Mouse (Mus musculus): ENCODE measurements around the gene Rnf182. TPM values are rescaled to one million over a fixed set of nuclear protein-coding genes. Genes with fewer than 3 reads are reported as not detected.

Rnf182 gene
- polyA plus RNA-seq, 1 experiment = 0.03 TPM

DNA sequence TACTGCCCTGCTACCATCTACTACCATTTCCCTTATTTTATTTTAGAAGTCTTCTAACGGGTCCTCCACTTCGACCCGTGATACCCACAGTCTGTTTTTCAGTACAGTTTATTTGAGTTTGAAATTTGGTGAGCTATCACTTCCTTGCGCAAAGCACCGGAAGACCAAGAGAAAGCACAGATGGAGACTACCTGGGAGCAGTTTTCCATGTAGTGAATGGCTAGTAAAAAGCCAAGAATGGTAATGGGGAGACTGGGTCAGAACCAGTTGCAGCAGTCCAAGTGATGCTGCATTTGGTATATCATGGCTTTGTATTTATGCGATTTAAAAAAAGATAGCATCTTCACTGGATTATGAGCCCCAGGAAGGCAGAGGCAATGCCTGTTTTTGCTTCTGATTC is 15.8 kb downstream of the Rnf182 start:
- H3K4me3 ChIP-seq (ENCODE audit: low read depth, low read length) = no peak overlapping the region
- H3K36me3 ChIP-seq (ENCODE audit: control insufficient read depth, insufficient read depth, low read length) = no peaks in the 10 kb centered on the region
- H3K27me3 ChIP-seq (ENCODE audit: control insufficient read depth, insufficient read depth, low read length) = no peaks in the 10 kb centered on the region
- no peaks in the 10 kb centered on the region for H3K4me1 ChIP-seq (ENCODE audit: control insufficient read depth, insufficient read depth, insufficient read length, low read length)
- no peak overlapping the region for H3K27ac ChIP-seq (ENCODE audit: insufficient read depth, low read depth, low read length)
- 92% methylated on average over 6 of the region's 6 CpGs for WGBS
- TF ChIP-seq POLR2A (IDR thresholded peaks at IDR 0.05; ENCODE audit: low read depth, low read length) = no peak
- no peak for TF ChIP-seq CTCF (IDR thresholded peaks at IDR 0.05; ENCODE audit: extremely low read depth, insufficient read length, insufficient replicate concordance, low read depth, low read length)

- H3K27ac ChIP-seq (ENCODE audit: insufficient read depth, low read depth, low read length) = no peak overlapping the region
- H3K27me3 ChIP-seq (ENCODE audit: control insufficient read depth, insufficient read depth, low read length) = no peaks in the 10 kb centered on the region
- H3K4me1 ChIP-seq (ENCODE audit: control insufficient read depth, insufficient read depth, insufficient read length, low read length) = no peaks in the 10 kb centered on the region
- TF ChIP-seq POLR2A (IDR thresholded peaks at IDR 0.05; ENCODE audit: low read depth, low read length) (no peak), CTCF (IDR thresholded peaks at IDR 0.05; ENCODE audit: extremely low read depth, insufficient read length, insufficient replicate concordance, low read depth, low read length) (no peak)
- H3K4me3 ChIP-seq (ENCODE audit: low read depth, low read length) = no peak overlapping the region
- WGBS = 79% methylated on average over 4 of the region's 4 CpGs
- H3K36me3 ChIP-seq (ENCODE audit: control insufficient read depth, insufficient read depth, low read length) = no peaks in the 10 kb centered on the region
Measured at GRCm38 (mm10) chr13:43633024-43633423, 17.5 kb downstream of the Rnf182 start.

- Histone ChIP-seq H3K27me3 (ENCODE audit: control insufficient read depth, insufficient read depth, low read length) (no peaks in the 10 kb centered on the region), H3K4me1 (ENCODE audit: control insufficient read depth, insufficient read depth, insufficient read length, low read length) (no peaks in the 10 kb centered on the region), H3K27ac (ENCODE audit: insufficient read depth, low read depth, low read length) (no peak overlapping the region), H3K4me3 (ENCODE audit: low read depth, low read length) (no peak overlapping the region), H3K36me3 (ENCODE audit: control insufficient read depth, insufficient read depth, low read length) (no peaks in the 10 kb centered on the region)
- 84% methylated on average over 7 of the region's 7 CpGs for WGBS
- TF ChIP-seq CTCF (IDR thresholded peaks at IDR 0.05; ENCODE audit: extremely low read depth, insufficient read length, insufficient replicate concordance, low read depth, low read length) = no peak
- TF ChIP-seq POLR2A (IDR thresholded peaks at IDR 0.05; ENCODE audit: low read depth, low read length) = no peak
Measured at GRCm38 (mm10) chr13:43637720-43638119, 22.2 kb downstream of the Rnf182 start.

- H3K4me3 ChIP-seq (ENCODE audit: low read depth, low read length) = no peak overlapping the region
- no peaks in the 10 kb centered on the region for H3K4me1 ChIP-seq (ENCODE audit: control insufficient read depth, insufficient read depth, insufficient read length, low read length)
- no peak for TF ChIP-seq CTCF (IDR thresholded peaks at IDR 0.05; ENCODE audit: extremely low read depth, insufficient read length, insufficient replicate concordance, low read depth, low read length)
- no peak for TF ChIP-seq POLR2A (IDR thresholded peaks at IDR 0.05; ENCODE audit: low read depth, low read length)
- 35% methylated on average over 1 of the region's 1 CpGs for WGBS
- no peaks in the 10 kb centered on the region for H3K36me3 ChIP-seq (ENCODE audit: control insufficient read depth, insufficient read depth, low read length)
- no peaks in the 10 kb centered on the region for H3K27me3 ChIP-seq (ENCODE audit: control insufficient read depth, insufficient read depth, low read length)
- H3K27ac ChIP-seq (ENCODE audit: insufficient read depth, low read depth, low read length) = no peak overlapping the region
Measured at GRCm38 (mm10) chr13:43644991-43645390, 29.5 kb downstream of the Rnf182 start.

GRCm38 (mm10) chr13:43648556-43648955 is 33.0 kb downstream of the Rnf182 start:
- Histone ChIP-seq H3K36me3 (ENCODE audit: control insufficient read depth, insufficient read depth, low read length) (no peaks in the 10 kb centered on the region), H3K4me1 (ENCODE audit: control insufficient read depth, insufficient read depth, insufficient read length, low read length) (no peaks in the 10 kb centered on the region), H3K27ac (ENCODE audit: insufficient read depth, low read depth, low read length) (no peak overlapping the region), H3K27me3 (ENCODE audit: control insufficient read depth, insufficient read depth, low read length) (no peaks in the 10 kb centered on the region), H3K4me3 (ENCODE audit: low read depth, low read length) (no peak overlapping the region)
- WGBS = 80% methylated on average over 6 of the region's 6 CpGs
- TF ChIP-seq CTCF (IDR thresholded peaks at IDR 0.05; ENCODE audit: extremely low read depth, insufficient read length, insufficient replicate concordance, low read depth, low read length) (no peak), POLR2A (IDR thresholded peaks at IDR 0.05; ENCODE audit: low read depth, low read length) (no peak)

DNA sequence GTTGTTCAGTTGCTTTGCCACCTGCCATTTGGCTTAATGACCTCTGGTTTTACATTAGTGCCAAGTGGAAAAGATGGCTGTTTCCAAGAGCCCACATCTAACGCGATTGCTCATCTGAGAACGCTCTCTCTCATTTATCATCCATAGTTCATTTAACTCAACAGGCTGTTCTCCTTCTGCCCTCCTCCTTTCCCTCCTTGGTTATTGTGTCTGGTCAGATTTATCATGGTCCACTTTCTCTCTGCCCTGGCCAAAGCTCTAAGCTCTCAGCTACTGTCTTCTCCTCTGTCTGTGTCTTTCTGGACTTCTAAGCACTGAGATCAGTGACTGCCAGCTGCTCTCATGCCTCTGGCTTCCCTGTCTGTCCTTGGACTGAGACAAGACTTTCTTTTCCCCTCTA is 35.8 kb downstream of the Rnf182 start:
- no peaks in the 10 kb centered on the region for H3K36me3 ChIP-seq (ENCODE audit: control insufficient read depth, insufficient read depth, low read length)
- H3K27me3 ChIP-seq (ENCODE audit: control insufficient read depth, insufficient read depth, low read length) = no peaks in the 10 kb centered on the region
- H3K4me3 ChIP-seq (ENCODE audit: low read depth, low read length) = no peak overlapping the region
- TF ChIP-seq CTCF (IDR thresholded peaks at IDR 0.05; ENCODE audit: extremely low read depth, insufficient read length, insufficient replicate concordance, low read depth, low read length) = no peak
- TF ChIP-seq POLR2A (IDR thresholded peaks at IDR 0.05; ENCODE audit: low read depth, low read length) = no peak
- H3K4me1 ChIP-seq (ENCODE audit: control insufficient read depth, insufficient read depth, insufficient read length, low read length) = no peaks in the 10 kb centered on the region
- no peak overlapping the region for H3K27ac ChIP-seq (ENCODE audit: insufficient read depth, low read depth, low read length)
- WGBS = 40% methylated on average over 3 of the region's 3 CpGs

- H3K4me3 ChIP-seq (ENCODE audit: low read depth, low read length) = no peak overlapping the region
- no peak overlapping the region for H3K27ac ChIP-seq (ENCODE audit: insufficient read depth, low read depth, low read length)
- H3K36me3 ChIP-seq (ENCODE audit: control insufficient read depth, insufficient read depth, low read length) = no peaks in the 10 kb centered on the region
- no peaks in the 10 kb centered on the region for H3K27me3 ChIP-seq (ENCODE audit: control insufficient read depth, insufficient read depth, low read length)
- TF ChIP-seq CTCF (IDR thresholded peaks at IDR 0.05; ENCODE audit: extremely low read depth, insufficient read length, insufficient replicate concordance, low read depth, low read length) (no peak), POLR2A (IDR thresholded peaks at IDR 0.05; ENCODE audit: low read depth, low read length) (no peak)
- H3K4me1 ChIP-seq (ENCODE audit: control insufficient read depth, insufficient read depth, insufficient read length, low read length) = no peaks in the 10 kb centered on the region
- 37% methylated on average over 6 of the region's 6 CpGs for WGBS
Measured at GRCm38 (mm10) chr13:43654091-43654490, 38.6 kb downstream of the Rnf182 start.

- H3K36me3 ChIP-seq (ENCODE audit: control insufficient read depth, insufficient read depth, low read length) = no peaks in the 10 kb centered on the region
- TF ChIP-seq POLR2A (IDR thresholded peaks at IDR 0.05; ENCODE audit: low read depth, low read length) = no peak
- TF ChIP-seq CTCF (IDR thresholded peaks at IDR 0.05; ENCODE audit: extremely low read depth, insufficient read length, insufficient replicate concordance, low read depth, low read length) = no peak
- H3K4me3 ChIP-seq (ENCODE audit: low read depth, low read length) = no peak overlapping the region
- H3K27ac ChIP-seq (ENCODE audit: insufficient read depth, low read depth, low read length) = no peak overlapping the region
- no peaks in the 10 kb centered on the region for H3K27me3 ChIP-seq (ENCODE audit: control insufficient read depth, insufficient read depth, low read length)
- H3K4me1 ChIP-seq (ENCODE audit: control insufficient read depth, insufficient read depth, insufficient read length, low read length) = peaks cover 2% of the 10 kb centered on the region; the same call in 1 of the 2 replicates
- 87% methylated on average over 4 of the region's 4 CpGs for WGBS
Measured at GRCm38 (mm10) chr13:43663225-43663624, 47.7 kb downstream of the Rnf182 start.
